Mouse (Mus musculus) layer of hippocampus, postnatal 25 days (tissue): ENCODE measurements around the gene Slc25a30. TPM values are rescaled to one million over a fixed set of nuclear protein-coding genes. Genes with fewer than 3 reads are reported as not detected.
"Not testable (repeated sequence)": the region's sequence is repeated elsewhere in the genome, so short reads cannot be mapped to it uniquely, and the experiment has no call there.

Source experiments
- DNase-seq, 2 experiments: peaks; one replicate each; pipeline ENCODE4 v3.0.0; 2022; ENCODE audit warnings: mixed read lengths in 2 of 2, low spot score in 1 of 2; ENCODE audit errors: extremely low spot score in 1 of 2
- total RNA-seq, 2 experiments: library from RNA; stranded (reverse); gene quantifications; 2 replicates each; pipeline ENCODE4 v1.2.3; 2021

Slc25a30 gene
- 10 to 100 TPM; 10.9 to 14.7 TPM for total RNA-seq

DNA sequence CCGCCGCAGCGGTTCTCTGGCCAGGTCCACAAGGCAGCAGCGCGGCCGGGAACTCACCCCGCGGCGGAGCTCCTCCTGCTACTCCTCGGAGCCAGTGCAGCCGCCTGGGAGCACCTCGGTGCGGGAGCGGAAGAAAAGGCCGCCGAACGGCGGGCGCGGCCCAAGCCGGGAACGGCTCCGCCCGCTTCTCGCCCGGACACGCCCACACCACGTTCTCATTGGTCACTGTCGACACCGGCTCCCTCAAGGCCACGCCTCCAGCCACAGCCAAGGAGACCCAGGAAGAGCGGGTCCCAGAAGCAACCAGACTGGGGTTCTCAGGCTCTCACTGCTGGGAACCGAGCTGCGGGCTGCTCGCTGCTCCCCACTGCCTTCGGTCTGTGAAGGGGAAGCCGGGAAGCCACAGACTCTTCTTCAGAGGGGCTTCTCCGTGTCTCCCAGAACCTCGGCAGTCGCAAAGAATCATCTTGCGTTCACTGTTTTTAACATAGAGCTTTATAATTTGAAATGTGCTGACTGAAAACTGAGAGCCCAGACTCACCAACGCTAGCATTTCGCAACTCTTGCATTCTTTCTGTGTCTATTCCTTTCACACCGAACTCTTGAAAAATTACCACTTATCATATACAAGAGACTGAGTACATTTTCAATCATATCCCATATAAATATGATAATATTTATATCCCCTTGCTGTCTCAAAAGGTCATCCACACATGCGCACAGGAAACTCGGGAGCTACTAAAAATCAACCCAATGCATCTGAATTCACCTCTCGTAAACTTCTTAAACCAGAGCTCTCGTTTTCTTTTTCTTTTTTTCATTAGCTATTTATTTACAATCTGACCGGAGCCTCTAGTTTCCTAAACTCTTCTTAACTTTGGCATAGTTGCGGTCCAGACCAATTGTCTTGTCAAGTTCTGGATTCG is at the start of gene Slc25a30:
Slc25a30 (minus strand) TSS at position 170 of the 926 bp plus-strand sequence.
- DNase-seq: peak; percentile 85 to 92

DNA sequence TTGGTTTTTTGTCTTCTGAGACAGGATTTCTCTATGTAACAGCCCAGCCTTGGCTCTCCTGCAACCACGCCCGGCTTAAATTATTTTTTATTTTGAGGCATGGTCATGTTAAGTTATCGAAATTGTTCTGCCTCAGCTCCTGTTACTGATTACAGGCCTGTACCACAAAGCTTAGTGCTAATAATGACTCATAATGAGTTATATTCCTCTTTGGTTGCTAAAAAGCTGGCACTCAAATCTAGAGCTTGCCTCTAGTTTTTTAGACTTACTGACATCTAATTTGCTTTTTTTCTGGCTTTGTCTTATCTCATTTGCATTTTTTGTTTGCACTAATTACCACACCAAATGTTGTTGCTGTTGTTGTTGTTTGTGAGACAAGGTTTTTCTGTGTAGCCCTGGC is 49.7 kb upstream of the Slc25a30 start:
- no peak for DNase-seq

GRCm38 (mm10) chr14:75834739-75835381 is 48.0 kb upstream of the Slc25a30 start:
- DNase-seq: no peak

GRCm38 (mm10) chr14:75834251-75834738 is 47.5 kb upstream of the Slc25a30 start:
- DNase-seq: no peak

DNA sequence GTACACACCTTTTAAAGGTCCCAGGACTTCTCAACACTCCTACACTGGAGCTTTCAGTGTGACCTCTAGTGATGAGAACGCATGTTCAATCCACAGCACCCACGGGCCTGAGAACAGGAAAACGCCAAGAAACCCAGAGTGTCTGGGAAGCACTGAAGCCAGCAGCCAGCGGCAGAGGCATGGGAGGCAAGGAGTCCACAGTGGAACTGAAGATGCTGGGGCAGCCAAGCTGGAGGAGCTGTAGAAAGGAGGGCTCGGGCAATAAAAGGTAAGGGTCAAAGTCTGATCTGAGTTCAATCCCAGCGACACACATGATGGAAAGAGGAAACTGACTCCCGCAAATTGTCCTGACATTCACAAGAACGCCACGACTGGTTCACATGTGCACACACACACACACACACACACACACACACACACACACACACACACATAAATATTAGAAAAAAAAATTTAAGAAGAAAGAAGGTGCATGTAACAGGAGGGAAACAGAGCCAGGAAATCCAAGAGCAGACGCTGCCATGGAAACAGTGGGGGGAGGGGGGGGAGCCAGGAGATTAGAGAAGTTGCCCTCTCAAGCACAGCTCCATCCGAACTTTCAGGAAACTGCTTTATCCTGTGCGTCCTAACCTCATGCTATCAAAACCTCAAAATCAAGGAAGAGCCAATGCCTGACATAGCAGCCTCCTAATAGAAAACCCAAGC is 46.9 kb upstream of the Slc25a30 start:
- no peak for DNase-seq

GRCm38 (mm10) chr14:75832982-75833381 is 46.1 kb upstream of the Slc25a30 start:
- no peak for DNase-seq

GRCm38 (mm10) chr14:75832031-75832430 is 45.2 kb upstream of the Slc25a30 start:
- DNase-seq: no peak

DNA sequence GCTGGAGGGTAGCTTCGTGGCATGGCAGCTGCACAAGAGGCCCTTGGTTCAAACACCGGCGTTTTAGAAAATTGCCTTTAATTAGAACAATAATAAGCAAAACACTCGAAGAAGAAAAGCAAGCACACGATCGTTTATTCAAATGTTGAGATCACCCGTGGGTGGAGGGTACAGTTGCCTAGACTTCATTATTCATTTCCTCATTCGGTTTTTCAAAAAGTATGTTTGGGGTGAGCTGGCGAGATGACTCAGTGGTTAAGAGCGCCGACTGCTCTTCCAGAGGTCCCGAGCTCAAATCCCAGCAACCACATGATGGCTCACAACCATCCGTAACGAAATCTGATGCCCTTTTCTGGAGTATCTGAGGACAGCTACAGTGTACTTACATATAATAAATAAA is 43.0 kb upstream of the Slc25a30 start:
- DNase-seq: not testable (repeated sequence)

DNA sequence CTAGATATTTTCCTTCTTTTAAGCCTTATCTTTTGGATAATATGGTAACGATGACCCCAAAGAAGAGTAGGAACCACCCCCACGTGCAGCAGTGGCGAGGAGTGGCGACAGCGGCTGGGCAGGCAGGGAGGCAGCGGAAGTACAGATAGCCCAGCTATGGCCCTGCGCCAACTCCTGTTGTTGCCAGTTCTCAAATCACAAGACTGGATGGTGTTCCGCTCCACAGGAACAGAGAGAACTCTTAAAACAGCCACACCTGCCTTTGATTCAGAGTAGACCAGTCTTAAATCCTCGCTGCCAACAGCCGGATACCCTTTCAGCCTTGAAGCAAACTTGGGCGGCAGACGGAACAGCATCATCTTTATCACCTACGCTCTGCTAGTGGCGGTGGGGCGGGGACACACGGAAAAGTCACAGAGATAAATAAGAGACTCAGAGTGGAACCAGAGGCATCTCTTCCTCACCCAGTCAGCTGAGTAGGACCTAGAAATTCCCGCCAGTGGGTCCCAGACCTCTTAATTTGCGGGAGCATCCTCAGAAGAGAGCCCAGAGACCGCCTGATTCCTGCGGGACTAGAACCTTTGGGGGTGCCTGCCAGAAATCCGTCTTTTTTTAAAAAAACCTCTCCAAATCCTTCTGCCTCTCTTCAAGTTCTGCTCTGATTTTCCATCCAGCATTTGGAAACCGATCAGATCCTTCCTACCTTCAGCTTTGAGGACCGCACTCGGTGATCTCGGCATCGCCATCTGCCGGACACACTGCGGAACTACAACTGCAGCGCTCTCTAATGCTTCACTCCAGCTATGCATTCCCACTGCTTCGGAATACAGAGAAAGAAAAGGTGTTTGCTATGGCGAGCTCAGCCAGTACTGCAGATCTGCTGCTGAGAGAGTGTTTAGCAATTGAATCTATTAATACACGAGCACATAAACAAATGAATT is 42.3 kb upstream of the Slc25a30 start:
- DNase-seq: peak; percentile 84 to 95

- no peak for DNase-seq
These were observed 41.4 kb upstream of the Slc25a30 start for GRCm38 (mm10) chr14:75828221-75828620.

GRCm38 (mm10) chr14:75826851-75827410 is 40.1 kb upstream of the Slc25a30 start:
- DNase-seq: no peak

DNA sequence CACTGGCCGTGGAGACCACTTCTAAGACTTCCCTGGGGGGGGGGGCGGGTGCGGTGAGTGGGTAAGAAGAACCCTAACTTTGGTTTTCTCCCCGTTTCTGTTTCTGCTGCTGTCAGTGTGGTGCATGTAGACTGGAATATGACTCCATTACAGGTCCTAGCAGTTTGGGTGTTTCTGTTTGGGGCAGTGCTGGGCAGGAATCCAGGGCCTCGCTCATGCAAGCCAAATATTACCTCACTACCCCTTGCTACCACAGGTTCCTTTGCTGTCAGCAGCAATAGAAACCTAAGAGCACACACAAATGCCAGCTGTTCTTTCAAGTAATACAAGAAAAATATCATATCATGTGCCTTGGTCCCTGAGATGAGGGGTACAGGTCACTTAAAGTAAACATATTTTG is 33.2 kb upstream of the Slc25a30 start:
- DNase-seq: no peak

GRCm38 (mm10) chr14:75819341-75819740 is 32.5 kb upstream of the Slc25a30 start:
- no peak for DNase-seq

DNA sequence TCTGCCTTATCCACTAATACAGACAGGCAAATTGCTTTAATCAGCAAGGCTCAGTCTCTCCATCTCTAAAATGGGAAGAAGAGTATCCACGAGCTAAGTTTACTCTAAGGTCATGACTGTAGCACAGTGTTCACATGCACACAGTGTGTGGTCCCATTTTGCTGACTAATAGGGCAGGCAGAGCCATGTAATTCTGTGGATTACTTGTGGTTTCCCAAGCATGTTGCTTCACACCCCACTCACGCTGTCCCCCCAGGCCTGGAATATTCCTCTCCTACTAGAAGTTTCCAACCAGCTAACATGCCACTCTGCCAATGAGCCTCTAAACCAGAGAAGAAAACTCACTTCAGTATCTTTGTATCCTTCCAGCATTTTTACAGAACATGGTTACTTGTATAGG is 31.7 kb upstream of the Slc25a30 start:
- no peak for DNase-seq

DNA sequence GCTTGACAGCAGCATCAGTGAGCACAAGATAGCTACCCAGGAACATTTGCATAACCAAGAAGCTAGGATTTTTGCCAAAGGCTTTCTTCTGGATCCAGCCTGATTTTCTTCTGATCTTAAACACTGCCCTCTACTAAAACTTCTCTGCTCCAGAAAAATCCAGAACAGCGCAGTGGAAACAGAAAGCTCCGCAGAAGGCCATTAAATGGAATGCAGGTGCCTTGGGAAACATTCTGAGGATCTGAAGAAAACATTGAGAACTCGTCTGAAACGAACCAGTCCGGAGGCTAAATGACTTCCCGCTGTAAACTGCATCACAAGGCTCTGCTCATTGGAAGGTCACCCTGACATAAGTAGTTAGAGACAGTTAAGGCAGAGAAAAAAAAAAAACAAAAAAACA is 23.1 kb upstream of the Slc25a30 start:
- no peak for DNase-seq

DNA sequence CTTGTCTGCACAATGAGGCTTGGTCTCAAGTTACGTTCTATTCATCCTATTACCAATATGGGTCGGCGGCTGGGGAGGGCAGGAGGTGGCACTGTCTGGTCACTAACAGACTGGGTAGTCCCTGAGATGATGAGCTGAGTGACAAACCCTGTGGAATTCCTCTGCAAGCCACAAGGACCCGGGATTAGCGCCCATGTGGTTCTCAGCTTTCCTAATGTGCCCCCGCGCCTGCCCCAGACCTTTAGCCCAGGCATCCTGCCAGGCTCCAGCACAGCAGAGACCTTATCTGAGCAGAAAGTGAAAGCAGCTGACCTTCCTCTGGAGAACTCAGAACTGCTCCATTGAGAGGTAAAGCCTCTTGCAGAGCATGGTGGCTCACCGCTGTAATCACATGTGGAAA is 21.0 kb upstream of the Slc25a30 start:
- no peak for DNase-seq

GRCm38 (mm10) chr14:75797769-75798386 is 11.0 kb upstream of the Slc25a30 start:
- DNase-seq: no peak

- DNase-seq: no peak
These were observed 9.1 kb upstream of the Slc25a30 start for GRCm38 (mm10) chr14:75795918-75796317.

DNA sequence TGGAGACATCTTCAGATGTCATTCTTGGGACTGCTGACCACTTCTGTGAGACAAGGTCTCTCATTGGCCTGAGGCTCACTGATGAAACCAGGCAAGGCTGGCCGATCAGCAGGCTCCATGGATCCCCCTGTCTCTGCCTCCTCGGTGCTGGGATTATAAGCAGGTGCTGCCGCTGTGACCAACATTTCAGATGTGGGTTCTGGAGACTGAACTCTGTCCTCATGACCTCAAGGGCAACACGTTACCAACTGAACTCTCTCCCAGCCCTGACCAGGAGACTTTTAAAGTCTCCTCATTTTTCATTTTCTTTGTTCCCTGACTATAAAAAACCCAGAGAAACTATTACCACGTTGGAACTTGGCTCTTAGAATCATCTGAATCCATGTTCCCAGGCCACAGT is 7.9 kb upstream of the Slc25a30 start:
- no peak for DNase-seq
